Mouse (Mus musculus) cerebellum, postnatal 14 days (tissue): ENCODE measurements at regions not wholly inside any gene's neighbourhood (a gene's known extent, or its start where the extent isn't known, plus 50 kb on each side); places are given as distances from the start of the nearest gene placed in this dataset.

Source experiments
- DNase-seq, 2 experiments: peaks; one replicate each; pipeline ENCODE4 v3.0.0; 2021; ENCODE audit warnings: mixed read lengths in 2 of 2

GRCm38 (mm10) chr8:33108914-33109313 lies 319.6 kb upstream of the 5930422O12Rik start:
- DNase-seq, result no peak

- no peak for DNase-seq
Observed at GRCm38 (mm10) chr8:33115271-33116236, 313.0 kb upstream of the 5930422O12Rik start.

GRCm38 (mm10) chr8:33123061-33123587 lies 305.4 kb upstream of the 5930422O12Rik start:
- no peak for DNase-seq

- peak; percentile 20 to 53 for DNase-seq
Observed at GRCm38 (mm10) chr8:33126981-33127380, 301.5 kb upstream of the 5930422O12Rik start.

GRCm38 (mm10) chr8:33138874-33139273 lies 289.6 kb upstream of the 5930422O12Rik start:
- no peak for DNase-seq

GRCm38 (mm10) chr8:33139850-33140249 lies 288.7 kb upstream of the 5930422O12Rik start:
- no peak for DNase-seq

GRCm38 (mm10) chr8:33177642-33178041 lies 250.9 kb upstream of the 5930422O12Rik start:
- peak in 1 of 2 experiments; percentile 8 for DNase-seq

- no peak for DNase-seq
Observed at GRCm38 (mm10) chr8:33183029-33183428, 245.5 kb upstream of the 5930422O12Rik start.
